Mouse (Mus musculus) heart, embryonic 16.5 days (tissue): Measurements from ENCODE around the gene Axdnd1. TPM values are rescaled to one million over a fixed set of nuclear protein-coding genes. Genes with fewer than 3 reads are reported as not detected.

Experiments used
- ATAC-seq: fragments of 200-750 bp; cut with Nextera tagmentation; replicated peaks from 2 replicates; pipeline ENCODE4 v1.8.0; 2017; ENCODE audit warnings: moderate number of reproducible peaks; ENCODE audit not compliant: insufficient read depth, low FRiP score; ENCODE audit errors: extremely low read depth
- H3K27ac ChIP-seq: fragments of 300-500 bp; sonication (generic); 2 replicates; pipeline ENCODE4 v1.5.1; 2014; ENCODE audit warnings: mild to moderate bottlenecking, low read length, control low read depth, moderate library complexity
- H3K27me3 ChIP-seq: fragments of 300-500 bp; sonication (generic); 2 replicates; pipeline ENCODE4 v1.6.1; 2014; ENCODE audit warnings: low read length, mixed read lengths; ENCODE audit not compliant: control insufficient read depth, insufficient read depth
- H3K36me3 ChIP-seq: fragments of 300-500 bp; sonication (generic); 2 replicates; pipeline ENCODE4 v1.6.1; 2014; ENCODE audit not compliant: control insufficient read depth, insufficient read depth
- H3K4me1 ChIP-seq: fragments of 300-500 bp; sonication (generic); 2 replicates; pipeline ENCODE4 v1.6.1; 2014; ENCODE audit warnings: low read length, mixed read lengths; ENCODE audit not compliant: control insufficient read depth, insufficient read depth
- H3K4me2 ChIP-seq: fragments of 300-500 bp; sonication (generic); 2 replicates; pipeline ENCODE4 v1.6.1; 2014; ENCODE audit warnings: low read depth, mild to moderate bottlenecking, control low read depth, low read length
- H3K4me3 ChIP-seq: fragments of 300-500 bp; sonication (generic); 2 replicates; pipeline ENCODE4 v1.5.1; 2014; ENCODE audit warnings: mild to moderate bottlenecking, control low read depth, low read length
- H3K9ac ChIP-seq: fragments of 300-500 bp; sonication (generic); 2 replicates; pipeline ENCODE4 v1.6.1; 2014; ENCODE audit warnings: low read length, control low read depth
- H3K9me3 ChIP-seq: fragments of 300-500 bp; sonication (generic); replicated peaks from 2 replicates; pipeline ENCODE4 v1.6.1; 2016; ENCODE audit warnings: low read length; ENCODE audit not compliant: control insufficient read depth
- WGBS: fragments of 180-500 bp; shearing (Covaris S2); extraction: QIAGEN DNeasy Blood & Tissue Kit; methylation state at CpG from one replicate; pipeline ENCODE4 v1.1.7; 2014; 5-methylcytosine and 5-hydroxymethylcytosine counted together
- polyA plus RNA-seq: library from polyadenylated mRNA; unstranded; fragments of >200 nt; fragmentation: Nextera tagmentation; extraction: Ambion mirVana; gene quantifications from 2 replicates; pipeline ENCODE4 v1.2.1, GENCODE M21; 2015

Gene Axdnd1
- polyA plus RNA-seq, 1 experiment from 2014 or later = 0.32 TPM

GRCm38 (mm10) chr1:156445049-156445448, 24.1 kb upstream of the Axdnd1 start:
- ATAC-seq = no peak
- Histone ChIP-seq H3K4me1 (no peaks in the 10 kb centered on the region), H3K9me3 (no peaks in the 10 kb centered on the region), H3K36me3 (peaks cover 5% of the 10 kb centered on the region), H3K27me3 (no peaks in the 10 kb centered on the region), H3K27ac (no peak overlapping the region), H3K4me3 (no peak overlapping the region), H3K9ac (no peak overlapping the region), H3K4me2 (no peak overlapping the region)
- 91% methylated on average over 1 of the region's 1 CpGs for WGBS

- ATAC-seq = no peak
- 78% methylated on average over 6 of the region's 6 CpGs for WGBS
- H3K9me3 ChIP-seq = no peaks in the 10 kb centered on the region
- H3K4me1 ChIP-seq = no peaks in the 10 kb centered on the region
- no peak overlapping the region for H3K9ac ChIP-seq
- peaks cover 13% of the 10 kb centered on the region for H3K36me3 ChIP-seq
- no peak overlapping the region for H3K27ac ChIP-seq
- no peaks in the 10 kb centered on the region for H3K27me3 ChIP-seq
- H3K4me2 ChIP-seq = no peak overlapping the region
- no peak overlapping the region for H3K4me3 ChIP-seq
Measured at GRCm38 (mm10) chr1:156442776-156443175, 21.8 kb upstream of the Axdnd1 start.

GRCm38 (mm10) chr1:156442266-156442665, 21.3 kb upstream of the Axdnd1 start:
- H3K27ac ChIP-seq = no peak overlapping the region
- no peak overlapping the region for H3K4me3 ChIP-seq
- H3K27me3 ChIP-seq = no peaks in the 10 kb centered on the region
- H3K36me3 ChIP-seq = peaks cover 18% of the 10 kb centered on the region
- H3K4me2 ChIP-seq = no peak overlapping the region
- no peak for ATAC-seq
- no peaks in the 10 kb centered on the region for H3K9me3 ChIP-seq
- no peaks in the 10 kb centered on the region for H3K4me1 ChIP-seq
- H3K9ac ChIP-seq = no peak overlapping the region
- 87% methylated on average over 12 of the region's 12 CpGs for WGBS

- Histone ChIP-seq H3K9me3 (no peaks in the 10 kb centered on the region; the same call in 1 of the 2 replicates), H3K4me2 (no peak overlapping the region), H3K9ac (no peak overlapping the region), H3K4me3 (no peak overlapping the region), H3K27me3 (no peaks in the 10 kb centered on the region), H3K27ac (no peak overlapping the region), H3K4me1 (no peaks in the 10 kb centered on the region), H3K36me3 (peaks cover 38% of the 10 kb centered on the region)
- WGBS = 83% methylated on average over 5 of the region's 5 CpGs
- ATAC-seq = no peak
Measured at GRCm38 (mm10) chr1:156437726-156438125, 16.8 kb upstream of the Axdnd1 start.

- H3K36me3 ChIP-seq = peaks cover 39% of the 10 kb centered on the region
- no peak overlapping the region for H3K9ac ChIP-seq
- H3K4me2 ChIP-seq = no peak overlapping the region
- H3K27ac ChIP-seq = no peak overlapping the region
- no peaks in the 10 kb centered on the region; the same call in 1 of the 2 replicates for H3K9me3 ChIP-seq
- 91% methylated on average over 8 of the region's 8 CpGs for WGBS
- no peaks in the 10 kb centered on the region for H3K4me1 ChIP-seq
- no peak for ATAC-seq
- H3K27me3 ChIP-seq = no peaks in the 10 kb centered on the region
- no peak overlapping the region for H3K4me3 ChIP-seq
Measured at GRCm38 (mm10) chr1:156437016-156437708, 16.2 kb upstream of the Axdnd1 start.

GRCm38 (mm10) chr1:156433497-156433896, 12.5 kb upstream of the Axdnd1 start:
- H3K9me3 ChIP-seq = no peaks in the 10 kb centered on the region; the same call in 1 of the 2 replicates
- H3K27me3 ChIP-seq = no peaks in the 10 kb centered on the region
- peaks cover 33% of the 10 kb centered on the region for H3K36me3 ChIP-seq
- ATAC-seq = no peak
- H3K4me1 ChIP-seq = no peaks in the 10 kb centered on the region
- WGBS = 81% methylated on average over 3 of the region's 3 CpGs
- H3K9ac ChIP-seq = no peak overlapping the region
- H3K27ac ChIP-seq = no peak overlapping the region
- H3K4me3 ChIP-seq = no peak overlapping the region
- no peak overlapping the region for H3K4me2 ChIP-seq

- Histone ChIP-seq H3K4me3 (no peak overlapping the region), H3K27me3 (no peaks in the 10 kb centered on the region), H3K36me3 (peaks cover 29% of the 10 kb centered on the region), H3K4me1 (no peaks in the 10 kb centered on the region), H3K9me3 (no peaks in the 10 kb centered on the region; the same call in 1 of the 2 replicates), H3K4me2 (no peak overlapping the region), H3K27ac (no peak overlapping the region), H3K9ac (no peak overlapping the region)
- WGBS = 79% methylated on average over 10 of the region's 10 CpGs
- ATAC-seq = no peak
Measured at GRCm38 (mm10) chr1:156432498-156432897, 11.5 kb upstream of the Axdnd1 start.

GRCm38 (mm10) chr1:156428434-156428833, 7.5 kb upstream of the Axdnd1 start:
- Histone ChIP-seq H3K27ac (no peak overlapping the region), H3K9ac (no peak overlapping the region), H3K9me3 (no peaks in the 10 kb centered on the region), H3K4me3 (no peak overlapping the region), H3K4me2 (no peak overlapping the region), H3K4me1 (no peaks in the 10 kb centered on the region), H3K36me3 (peaks cover 10% of the 10 kb centered on the region), H3K27me3 (no peaks in the 10 kb centered on the region)
- 82% methylated on average over 6 of the region's 6 CpGs for WGBS
- no peak for ATAC-seq

GRCm38 (mm10) chr1:156425746-156426145, 4.8 kb upstream of the Axdnd1 start:
- no peak overlapping the region for H3K4me2 ChIP-seq
- H3K9ac ChIP-seq = no peak overlapping the region
- H3K4me3 ChIP-seq = no peak overlapping the region
- no peaks in the 10 kb centered on the region for H3K9me3 ChIP-seq
- H3K27ac ChIP-seq = no peak overlapping the region
- H3K4me1 ChIP-seq = 0 out of 2 replicates have a peak, but pooled peaks cover 2% of the 10 kb centered on the region
- 88% methylated on average over 4 of the region's 4 CpGs for WGBS
- no peaks in the 10 kb centered on the region for H3K27me3 ChIP-seq
- ATAC-seq = no peak
- H3K36me3 ChIP-seq = peaks cover 2% of the 10 kb centered on the region; the same call in 1 of the 2 replicates
